Mouse (Mus musculus): ENCODE data around the gene Ntn5. TPM values are rescaled to one million over a fixed set of nuclear protein-coding genes. Genes with fewer than 3 reads are reported as not detected.
A peak's percentile ranks its signal among the peaks of the same experiment; 100 is the strongest.

The Ntn5 gene
- polyA plus RNA-seq, 1 experiment = 4.2 TPM

GRCm38 (mm10) chr7:45713881-45714520 lies 30.2 kb downstream of the Ntn5 start:
- Histone ChIP-seq H3K27me3 (ENCODE audit: control insufficient read depth, insufficient read depth, low read length) (no peaks in the 10 kb centered on the region), H3K4me3 (ENCODE audit: control insufficient read depth, insufficient read depth, low read length) (peak overlapping the region; percentile 81; the same call in 1 of the 2 replicates), H3K4me1 (replicated peaks; ENCODE audit: control insufficient read depth, insufficient read depth, low read length) (peaks cover 27% of the 10 kb centered on the region), H3K27ac (ENCODE audit: control insufficient read depth, insufficient read depth, low read length) (no peak overlapping the region), H3K36me3 (ENCODE audit: control insufficient read depth, insufficient read depth, low read length) (peaks cover 8% of the 10 kb centered on the region)
- no peak for TF ChIP-seq POLR2A (IDR thresholded peaks at IDR 0.05; ENCODE audit: control insufficient read depth, extremely low read depth, insufficient read depth, low read length, poor library complexity)
- no peak for TF ChIP-seq CTCF (IDR thresholded peaks at IDR 0.05; ENCODE audit: borderline replicate concordance, control insufficient read depth, extremely low read depth, insufficient read depth, low read length, poor library complexity)
- 92% methylated on average over 6 of the region's 6 CpGs for WGBS
- DNase-seq = no peak

- no peak for DNase-seq
- WGBS = 12% methylated on average over 14 of the region's 14 CpGs
- peaks cover 14% of the 10 kb centered on the region for H3K36me3 ChIP-seq (ENCODE audit: control insufficient read depth, insufficient read depth, low read length)
- no peak overlapping the region for H3K27ac ChIP-seq (ENCODE audit: control insufficient read depth, insufficient read depth, low read length)
- H3K4me1 ChIP-seq (replicated peaks; ENCODE audit: control insufficient read depth, insufficient read depth, low read length) = peaks cover 33% of the 10 kb centered on the region
- TF ChIP-seq POLR2A (IDR thresholded peaks at IDR 0.05; ENCODE audit: control insufficient read depth, extremely low read depth, insufficient read depth, low read length, poor library complexity) = no peak
- no peak for TF ChIP-seq CTCF (IDR thresholded peaks at IDR 0.05; ENCODE audit: borderline replicate concordance, control insufficient read depth, extremely low read depth, insufficient read depth, low read length, poor library complexity)
- no peaks in the 10 kb centered on the region for H3K27me3 ChIP-seq (ENCODE audit: control insufficient read depth, insufficient read depth, low read length)
- peak overlapping the region; percentile 81 for H3K4me3 ChIP-seq (ENCODE audit: control insufficient read depth, insufficient read depth, low read length)
These were observed 30.8 kb downstream of the Ntn5 start for GRCm38 (mm10) chr7:45714630-45715089.

GRCm38 (mm10) chr7:45715090-45715708 lies 31.4 kb downstream of the Ntn5 start, which contains the start of gene Rpl18:
Gene Rpl18 (plus strand): TSS chr7:45715457.
- peak; percentile 78 for TF ChIP-seq POLR2A (IDR thresholded peaks at IDR 0.05; ENCODE audit: control insufficient read depth, extremely low read depth, insufficient read depth, low read length, poor library complexity)
- TF ChIP-seq CTCF (IDR thresholded peaks at IDR 0.05; ENCODE audit: borderline replicate concordance, control insufficient read depth, extremely low read depth, insufficient read depth, low read length, poor library complexity) = 0 out of 2 replicates have a peak, but pooled peaks have one; percentile 43
- peak within 1 kb of the TSS; percentile 81 for H3K4me3 ChIP-seq (ENCODE audit: control insufficient read depth, insufficient read depth, low read length)
- peak within 1 kb of the TSS; percentile 7; the same call in 1 of the 2 replicates for H3K27ac ChIP-seq (ENCODE audit: control insufficient read depth, insufficient read depth, low read length)
- no peaks in the 10 kb centered on the region for H3K27me3 ChIP-seq (ENCODE audit: control insufficient read depth, insufficient read depth, low read length)
- 7% methylated on average over 34 of the region's 34 CpGs for WGBS
- peak; percentile 96 for DNase-seq
- peaks cover 37% of the 10 kb centered on the region for H3K4me1 ChIP-seq (replicated peaks; ENCODE audit: control insufficient read depth, insufficient read depth, low read length)
- H3K36me3 ChIP-seq (ENCODE audit: control insufficient read depth, insufficient read depth, low read length) = peaks cover 19% of the 10 kb centered on the region

GRCm38 (mm10) chr7:45715741-45716459 lies 32.1 kb downstream of the Ntn5 start:
- 56% methylated on average over 19 of the region's 19 CpGs for WGBS
- no peak for DNase-seq
- TF ChIP-seq POLR2A (IDR thresholded peaks at IDR 0.05; ENCODE audit: control insufficient read depth, extremely low read depth, insufficient read depth, low read length, poor library complexity) = no peak
- no peak for TF ChIP-seq CTCF (IDR thresholded peaks at IDR 0.05; ENCODE audit: borderline replicate concordance, control insufficient read depth, extremely low read depth, insufficient read depth, low read length, poor library complexity)
- Histone ChIP-seq H3K27ac (ENCODE audit: control insufficient read depth, insufficient read depth, low read length) (peak overlapping the region; percentile 7; the same call in 1 of the 2 replicates), H3K4me1 (replicated peaks; ENCODE audit: control insufficient read depth, insufficient read depth, low read length) (peaks cover 37% of the 10 kb centered on the region), H3K4me3 (ENCODE audit: control insufficient read depth, insufficient read depth, low read length) (no peak overlapping the region), H3K27me3 (ENCODE audit: control insufficient read depth, insufficient read depth, low read length) (no peaks in the 10 kb centered on the region), H3K36me3 (ENCODE audit: control insufficient read depth, insufficient read depth, low read length) (peaks cover 20% of the 10 kb centered on the region)

- Histone ChIP-seq H3K4me1 (replicated peaks; ENCODE audit: control insufficient read depth, insufficient read depth, low read length) (peaks cover 37% of the 10 kb centered on the region), H3K27me3 (ENCODE audit: control insufficient read depth, insufficient read depth, low read length) (no peaks in the 10 kb centered on the region), H3K4me3 (ENCODE audit: control insufficient read depth, insufficient read depth, low read length) (no peak overlapping the region), H3K27ac (ENCODE audit: control insufficient read depth, insufficient read depth, low read length) (no peak overlapping the region), H3K36me3 (ENCODE audit: control insufficient read depth, insufficient read depth, low read length) (peaks cover 19% of the 10 kb centered on the region)
- WGBS = 90% methylated on average over 3 of the region's 3 CpGs
- DNase-seq = no peak
- no peak for TF ChIP-seq CTCF (IDR thresholded peaks at IDR 0.05; ENCODE audit: borderline replicate concordance, control insufficient read depth, extremely low read depth, insufficient read depth, low read length, poor library complexity)
- no peak for TF ChIP-seq POLR2A (IDR thresholded peaks at IDR 0.05; ENCODE audit: control insufficient read depth, extremely low read depth, insufficient read depth, low read length, poor library complexity)
These were observed 32.6 kb downstream of the Ntn5 start for GRCm38 (mm10) chr7:45716460-45716857.
